Mouse (Mus musculus) heart, adult 9 months (tissue): ENCODE results near the gene Ubald1.

Experiments used
- DNase-seq, 2 experiments: peaks; one replicate each; pipeline ENCODE4 v3.0.0; 2022; ENCODE audit warnings: low spot score in 2 of 2

Ubald1 gene

DNA sequence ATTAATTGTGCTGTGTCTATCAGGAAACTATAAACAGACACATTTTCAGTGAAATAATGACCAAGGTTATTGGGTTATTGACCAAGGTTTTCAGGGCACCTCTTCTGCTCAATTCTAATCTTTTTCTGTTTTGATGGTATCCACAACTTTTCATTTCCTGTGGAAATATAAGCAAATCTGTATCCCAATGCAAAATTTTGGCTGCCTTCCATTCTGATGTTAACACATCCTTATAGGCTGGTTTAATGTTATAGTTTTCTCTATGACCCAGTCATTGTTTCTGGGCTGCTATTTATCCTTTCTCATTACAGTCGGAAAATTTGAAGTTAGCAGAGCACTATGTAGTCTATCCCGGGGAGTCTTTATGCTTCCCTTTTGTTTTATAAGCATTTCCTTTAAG, 19.6 kb upstream of the Ubald1 start:
- no peak for DNase-seq

DNA sequence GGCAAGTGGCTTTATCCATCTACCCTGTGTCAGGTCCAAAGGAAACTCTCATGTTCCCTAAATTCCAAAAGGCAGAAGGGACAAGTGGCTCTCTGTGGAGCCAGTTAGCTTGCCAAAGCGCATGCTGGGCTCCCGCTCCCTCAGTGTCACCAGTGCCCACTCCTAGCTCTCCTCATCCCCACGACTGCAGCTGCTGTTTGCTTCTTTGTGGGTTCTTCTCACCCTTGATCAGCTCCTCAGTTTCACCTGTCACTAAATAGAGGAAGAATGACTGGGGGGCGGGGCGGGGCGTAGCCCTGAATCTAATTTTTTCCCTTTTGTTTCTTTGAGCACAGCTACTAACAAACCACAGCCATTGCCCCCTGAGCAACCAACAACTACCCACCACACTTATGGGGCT, 18.8 kb upstream of the Ubald1 start:
- no peak for DNase-seq

DNA sequence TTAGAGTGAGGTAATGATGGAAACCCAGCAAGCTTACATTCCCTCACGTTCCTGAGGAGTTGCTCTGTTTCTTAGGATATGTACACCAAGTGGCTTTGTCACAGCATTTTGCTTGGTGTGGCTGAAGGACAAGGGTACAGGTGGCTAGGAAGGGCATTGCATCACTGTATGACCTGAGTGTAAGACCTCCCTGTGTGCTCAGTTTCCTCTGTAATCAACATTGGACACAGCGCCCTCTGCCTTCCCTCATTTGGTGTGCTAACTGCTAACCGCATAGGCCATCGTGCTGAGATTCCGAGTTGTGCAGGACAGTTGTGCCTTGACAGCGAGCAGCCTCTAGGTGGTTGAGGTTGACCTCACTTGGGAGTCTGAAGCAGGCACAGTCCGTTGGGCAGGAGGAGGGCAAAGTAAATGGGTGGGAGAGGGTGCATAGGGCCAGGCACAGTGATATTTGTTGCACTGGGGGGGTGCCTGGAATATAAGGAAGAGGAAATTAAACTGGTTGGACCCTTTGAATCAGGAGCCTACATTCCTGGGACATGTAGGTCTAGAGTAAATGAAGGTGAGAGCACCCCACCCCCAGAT, 17.1 kb upstream of the Ubald1 start:
- DNase-seq = no peak

DNA sequence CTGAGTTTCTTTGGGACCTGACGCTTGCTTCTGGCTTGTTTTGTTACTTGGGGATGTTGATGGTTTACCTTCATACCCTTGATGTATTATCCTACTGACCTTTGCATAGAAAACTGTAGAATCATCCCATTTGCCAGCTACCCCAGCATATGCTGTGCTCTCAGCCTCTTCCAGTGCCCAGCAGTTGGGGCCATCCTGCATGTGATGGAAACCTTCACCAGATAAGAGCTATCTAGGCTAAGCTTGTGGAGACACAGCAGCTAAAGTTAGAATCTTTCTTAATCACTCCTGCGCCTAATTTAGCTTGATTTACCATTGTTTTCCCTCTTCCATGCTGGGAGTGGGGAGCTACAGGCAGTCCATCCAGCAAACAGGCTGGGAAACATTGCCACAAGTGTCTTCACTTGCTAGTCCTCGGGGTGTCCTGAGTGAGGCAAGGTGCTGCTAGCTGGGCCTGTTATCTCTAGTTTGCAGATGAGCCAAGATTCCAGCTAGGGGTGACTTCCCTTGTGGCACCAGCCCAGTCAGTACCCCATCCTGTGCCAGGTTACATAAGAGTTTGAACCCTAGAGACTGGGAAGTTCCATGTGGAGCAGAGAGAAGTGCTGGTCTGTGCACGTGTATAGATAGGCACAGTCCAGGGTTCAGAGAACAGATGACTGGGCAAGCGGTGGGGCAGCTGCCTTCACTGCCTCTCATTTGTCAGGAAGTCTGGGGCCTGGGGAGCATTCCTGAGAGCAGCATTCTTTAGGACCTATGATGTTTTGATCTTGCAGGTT, 16.3 kb upstream of the Ubald1 start:
- DNase-seq = peak; percentile 88 to 90

DNA sequence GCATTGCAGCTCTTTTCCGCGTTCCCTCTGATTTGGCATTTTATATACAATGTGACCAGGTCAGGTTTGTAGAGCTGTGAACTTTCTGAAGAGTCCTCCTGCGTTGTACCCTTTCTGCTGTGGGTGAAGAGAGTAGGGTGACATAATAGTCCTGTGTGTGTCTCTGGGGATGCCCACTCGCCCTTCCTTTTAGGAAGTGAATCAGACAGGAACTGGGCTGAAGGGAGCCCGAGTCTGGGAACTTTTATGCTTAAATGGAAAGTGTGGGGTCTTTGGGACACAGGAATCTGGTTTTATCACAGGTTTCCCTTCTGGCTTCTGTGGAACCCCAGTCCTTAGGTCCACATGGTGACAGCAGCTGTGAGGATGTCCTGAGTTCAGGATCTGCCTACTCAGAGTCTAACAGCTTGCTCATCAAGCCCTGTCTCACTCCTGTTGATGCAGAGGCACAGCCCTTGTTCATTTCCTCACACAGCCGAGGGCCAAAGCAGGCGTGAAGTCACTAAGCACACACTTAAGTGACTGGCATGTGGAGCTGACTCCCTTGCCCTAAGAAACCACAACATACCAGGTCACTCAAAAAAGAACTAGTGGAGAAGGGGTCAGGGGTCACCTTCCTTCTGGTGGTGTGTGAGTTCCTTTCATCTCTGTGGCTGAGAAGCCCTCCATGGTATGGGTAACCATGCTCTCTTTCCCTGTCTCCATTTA, 14.2 kb upstream of the Ubald1 start:
- peak in 1 of 2 experiments; percentile 51 for DNase-seq

DNA sequence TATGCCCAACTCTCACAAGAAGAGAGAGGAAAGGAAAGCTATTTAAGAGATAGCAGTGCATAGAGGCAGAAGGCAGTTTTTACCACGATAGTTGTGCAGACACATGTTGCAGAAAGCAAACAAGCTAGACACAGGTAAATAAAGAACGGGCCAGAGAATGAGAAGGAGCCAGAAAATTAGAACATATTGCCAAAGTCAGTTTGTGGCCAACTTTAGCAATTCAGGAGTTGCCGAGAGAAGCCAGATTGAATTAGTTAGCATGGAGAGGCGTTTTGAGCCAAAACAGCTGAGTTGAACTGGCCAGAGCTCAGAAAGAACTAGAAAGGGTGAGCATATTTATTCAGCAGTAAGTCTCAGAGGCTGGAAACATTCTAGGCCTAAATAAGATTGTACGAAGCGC, 12.1 kb upstream of the Ubald1 start:
- no peak for DNase-seq

DNA sequence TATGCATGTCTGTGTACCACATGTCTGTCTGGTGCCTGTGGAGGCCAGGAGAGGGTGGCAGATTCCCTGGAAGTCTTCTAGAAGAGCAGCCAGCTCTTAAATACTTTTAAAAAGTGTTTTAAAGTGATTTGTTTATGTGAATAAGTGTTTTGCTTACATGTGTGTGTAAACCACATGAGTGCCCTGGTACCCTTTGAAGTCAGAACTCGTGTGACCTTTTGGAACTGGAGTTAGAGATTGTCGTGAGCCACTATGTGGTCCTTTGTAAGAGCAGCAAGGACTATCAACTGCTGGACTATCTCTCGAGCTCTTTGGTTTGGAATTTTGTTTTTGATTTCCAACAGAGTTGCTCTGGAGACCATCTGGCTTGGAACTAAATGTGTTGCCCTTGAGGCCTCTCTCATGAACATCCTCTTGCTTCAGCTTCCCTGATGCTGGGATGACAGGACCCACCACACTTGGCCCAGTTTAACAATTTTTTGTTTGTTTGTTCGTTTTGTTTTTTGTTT, 10.1 kb upstream of the Ubald1 start:
- DNase-seq = peak; percentile 63 to 67

DNA sequence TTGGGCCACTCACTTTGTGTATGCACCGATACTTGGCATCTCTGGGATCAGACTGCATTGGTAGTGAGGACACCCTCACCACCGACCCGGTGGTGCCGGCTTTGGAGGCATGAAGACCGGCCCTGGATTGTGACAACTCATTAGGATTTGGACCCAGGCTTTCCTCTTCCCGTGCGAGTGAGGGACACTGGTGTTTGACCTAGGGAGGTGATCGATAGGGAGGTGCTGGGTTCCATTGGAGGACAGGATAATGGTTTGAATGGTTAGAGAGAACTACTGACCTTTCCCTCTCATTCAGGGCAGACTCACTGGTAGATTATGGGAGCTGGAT, 6.5 kb upstream of the Ubald1 start:
- no peak for DNase-seq

DNA sequence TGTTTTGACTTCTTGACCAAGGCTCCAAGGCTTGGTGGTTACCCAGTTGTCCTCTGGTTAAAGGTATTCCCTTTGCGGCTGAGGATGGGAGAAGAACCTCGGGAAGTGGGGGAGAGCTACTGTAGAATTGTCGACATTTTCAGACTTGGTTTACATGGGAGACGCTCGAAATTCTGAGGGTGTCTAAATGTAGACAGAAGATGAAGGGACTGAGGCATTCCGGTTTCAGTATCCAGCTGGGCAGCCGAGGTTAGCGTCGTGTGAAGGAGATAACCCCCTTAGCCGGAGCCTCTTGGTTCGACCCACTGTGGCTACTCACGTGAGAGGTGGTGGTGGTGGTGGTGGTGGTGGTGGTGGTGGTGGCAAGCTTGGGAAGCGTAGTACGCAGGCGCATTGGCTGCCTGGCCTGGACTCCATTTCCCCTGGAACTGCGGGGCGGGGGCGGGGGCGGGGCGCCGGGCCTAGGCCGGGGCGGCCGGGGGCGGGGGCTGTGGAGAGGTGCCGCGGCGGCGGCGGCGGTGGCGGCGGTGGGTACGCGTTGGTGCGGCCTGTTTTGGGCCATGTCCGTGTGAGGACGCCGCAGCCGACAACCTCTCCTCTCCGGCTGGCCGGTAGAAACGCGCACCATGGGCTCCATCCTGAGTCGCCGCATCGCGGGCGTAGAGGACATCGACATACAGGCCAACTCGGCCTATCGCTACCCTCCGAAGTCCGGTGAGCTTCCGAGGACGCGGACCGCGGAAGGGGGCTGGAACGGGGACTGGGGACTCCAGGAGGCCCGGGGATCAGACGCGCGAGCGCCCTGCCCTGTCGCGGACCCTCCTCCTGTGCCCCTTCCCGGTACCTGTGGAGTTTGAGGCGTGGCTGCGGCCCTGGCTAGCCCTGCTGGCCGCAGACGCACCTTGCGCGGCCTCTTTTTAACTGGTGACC, 5.9 kb upstream of the Ubald1 start, which contains the start of gene Mgrn1:
Gene Mgrn1, plus strand, starts transcription at position 490 of the 930 bp plus-strand sequence.
- peak; percentile 80 to 84 for DNase-seq

DNA sequence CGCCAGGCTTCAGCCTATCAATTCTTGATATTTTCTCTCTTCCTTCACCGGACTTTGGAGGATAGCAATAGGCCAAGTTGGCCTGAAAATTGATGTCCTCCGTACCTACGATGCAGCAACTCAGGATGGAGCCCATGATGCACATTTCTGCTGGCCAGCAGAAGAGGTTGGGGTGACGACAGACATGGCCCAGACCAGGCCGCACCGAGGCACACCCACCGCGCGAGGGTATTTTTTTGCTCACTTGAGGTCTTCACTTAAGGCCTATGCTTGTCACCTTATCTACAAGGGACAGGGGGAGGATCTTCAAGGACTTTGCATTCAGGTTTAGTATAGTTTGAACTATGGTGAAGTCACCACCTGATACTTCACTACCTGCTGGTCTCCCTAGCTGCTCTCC, 4.8 kb upstream of the Ubald1 start:
- no peak for DNase-seq

DNA sequence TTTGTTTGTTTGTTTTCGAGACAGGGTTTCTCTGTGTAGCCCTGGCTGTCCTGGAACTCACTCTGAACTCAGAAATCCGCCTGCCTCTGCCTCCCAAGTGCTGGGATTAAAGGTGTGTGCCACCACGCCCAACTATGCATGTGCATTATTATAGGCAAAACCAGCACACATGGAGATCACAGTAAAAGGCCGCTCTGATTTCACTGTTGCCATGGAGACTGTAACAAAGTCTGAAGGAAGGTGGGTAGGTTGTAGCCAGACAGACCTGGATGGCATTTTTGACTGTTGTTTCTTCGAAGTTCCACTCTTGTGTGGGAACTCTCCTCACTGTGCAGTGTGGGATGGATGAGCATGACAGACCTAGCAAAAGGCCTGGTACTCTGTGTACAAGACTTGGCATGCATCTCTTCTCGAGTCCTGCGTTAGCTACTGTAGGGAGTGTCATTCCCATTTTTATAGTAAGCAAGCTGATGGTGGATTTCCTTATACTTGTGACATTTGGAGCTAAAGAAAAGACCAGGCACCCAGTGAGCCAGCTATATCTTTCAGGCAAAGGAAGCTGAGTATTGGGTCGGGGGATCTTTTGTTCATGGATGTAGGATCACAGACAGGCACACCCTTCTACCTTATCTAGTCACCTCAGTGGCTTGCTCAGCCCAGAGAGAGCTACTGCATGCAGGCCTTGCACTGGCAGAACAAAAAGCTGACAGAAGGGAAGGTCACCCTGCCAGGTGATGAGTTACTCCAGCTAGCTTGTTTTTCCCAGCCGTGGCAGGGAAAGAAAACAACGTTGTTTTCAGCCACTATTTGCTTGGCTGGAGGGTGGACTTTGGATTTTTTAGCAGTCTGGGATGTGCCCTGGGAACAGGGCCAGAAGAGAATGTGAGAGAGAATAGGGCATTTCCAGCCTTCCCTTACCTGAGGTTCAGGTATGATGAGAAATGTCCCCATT, 1.6 kb upstream of the Ubald1 start:
- no peak for DNase-seq

DNA sequence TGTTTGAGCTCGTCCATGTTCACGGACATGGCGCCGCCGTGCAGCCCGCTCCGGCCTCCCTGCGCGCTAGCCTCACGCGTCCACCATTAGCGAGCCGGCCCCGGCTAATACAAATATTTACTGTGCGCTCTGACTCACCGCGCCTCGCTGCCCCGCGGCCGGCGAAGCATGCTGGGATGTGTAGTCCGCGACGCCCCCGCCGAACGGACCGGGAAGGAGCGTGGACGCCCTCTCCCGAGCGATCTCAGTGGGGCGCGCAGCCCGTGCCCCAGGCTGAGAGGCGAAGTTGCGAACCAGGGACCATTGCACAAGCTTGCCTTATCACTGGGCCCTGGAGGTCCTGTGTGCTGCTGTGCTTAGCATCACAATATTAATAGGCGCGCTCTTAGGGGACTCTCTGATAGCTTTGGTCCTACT, 399 bp downstream of the Ubald1 start:
- DNase-seq = peak; percentile 90 to 91

DNA sequence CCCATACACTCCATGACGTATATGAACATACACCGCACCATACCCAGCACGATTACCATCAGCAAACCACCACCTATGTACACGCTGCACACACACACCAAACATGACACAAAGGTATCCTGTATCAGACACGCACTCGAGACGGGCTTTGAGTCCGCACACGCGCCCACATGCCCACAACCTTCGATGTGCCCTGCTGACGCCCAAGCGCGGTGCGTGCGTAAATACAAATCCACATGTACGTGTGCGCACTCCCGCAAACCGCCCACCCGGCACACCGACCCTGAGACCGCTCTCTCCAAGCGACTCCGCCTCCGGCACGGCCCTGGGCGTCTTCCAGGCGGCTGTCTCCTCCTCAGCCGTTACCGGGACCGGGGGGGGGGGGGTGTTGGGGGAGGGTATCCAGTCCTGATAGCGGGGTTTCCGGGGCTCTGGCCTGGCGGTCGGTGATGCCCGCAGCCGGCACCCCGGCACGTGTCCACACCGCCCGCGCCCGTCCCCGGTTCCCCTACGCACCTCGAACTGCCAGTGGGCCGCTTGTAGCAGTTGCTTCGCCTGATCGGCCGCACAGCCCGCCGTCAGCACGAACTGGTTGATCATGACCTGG, 911 bp downstream of the Ubald1 start:
- no peak for DNase-seq

DNA sequence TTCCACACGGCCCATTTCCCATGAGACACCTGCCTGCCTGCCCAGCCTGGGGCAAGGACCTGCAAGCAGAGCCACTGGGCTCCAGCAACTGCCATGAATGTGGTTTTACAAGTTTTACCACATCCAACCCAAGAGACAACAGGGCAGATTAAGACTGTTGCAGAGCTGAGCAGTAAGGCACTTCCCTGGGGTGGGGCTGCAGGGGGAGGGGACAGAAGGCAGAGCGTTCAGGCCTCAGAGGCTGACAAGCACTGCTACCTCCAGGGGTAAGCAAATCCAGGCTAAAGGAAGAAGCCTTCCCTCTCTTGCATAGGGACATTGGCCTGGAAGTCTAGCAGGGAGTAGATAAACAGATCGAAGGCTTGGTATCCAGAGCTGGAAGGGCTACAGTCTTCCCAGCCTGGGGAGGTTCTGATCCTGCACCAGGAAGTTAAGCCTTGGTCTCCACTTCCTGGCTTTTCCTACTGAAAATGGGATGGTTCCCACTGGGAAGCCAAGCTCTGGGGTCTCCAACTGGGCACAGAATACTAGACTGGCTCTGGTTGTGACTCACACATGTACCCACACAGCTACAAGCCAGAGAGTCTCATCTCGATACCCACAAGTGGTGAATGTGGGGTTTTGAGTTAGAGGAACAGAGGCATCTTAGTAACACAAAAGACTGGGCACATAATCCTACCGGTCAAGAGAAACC, 1.8 kb downstream of the Ubald1 start:
- no peak for DNase-seq

DNA sequence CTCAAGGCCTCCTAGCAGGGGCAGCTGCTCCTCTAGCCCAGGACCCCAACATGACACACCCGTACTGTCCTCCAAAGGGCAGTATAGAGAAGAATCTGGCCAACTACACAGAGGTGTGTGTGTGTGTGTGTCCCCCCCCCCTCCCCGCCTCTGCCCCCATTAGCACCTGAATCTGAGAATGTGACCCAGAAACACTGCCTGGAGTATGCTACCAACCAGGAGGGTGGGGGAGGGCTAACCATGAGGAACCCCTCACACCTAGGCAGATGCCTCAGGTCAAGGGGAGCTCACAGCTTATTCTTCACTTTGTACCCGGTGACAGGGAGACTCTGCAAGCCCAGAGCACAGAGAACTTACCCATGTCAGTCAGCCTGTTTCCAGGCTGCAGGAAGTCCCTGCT, 2.4 kb downstream of the Ubald1 start:
- no peak for DNase-seq

DNA sequence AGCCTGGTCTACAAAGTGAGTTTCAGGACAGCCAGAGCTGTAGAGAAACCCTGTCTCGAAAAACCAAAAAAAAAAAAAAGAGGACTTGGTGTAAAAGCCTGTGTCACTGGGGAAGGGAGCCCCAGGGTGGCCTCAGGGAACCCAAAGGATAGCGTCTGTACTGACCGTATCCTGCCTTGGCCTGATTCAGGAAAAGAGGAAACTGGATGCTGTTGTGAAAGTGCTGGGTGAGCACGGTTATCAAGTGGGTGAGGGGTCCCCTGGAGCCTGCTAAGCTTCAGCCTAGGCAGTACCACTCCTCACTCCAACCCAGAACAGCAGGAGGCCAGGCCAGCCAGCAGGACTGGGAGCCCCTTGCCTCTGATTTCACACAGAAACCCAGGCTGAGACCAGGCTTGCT, 2.9 kb downstream of the Ubald1 start:
- no peak for DNase-seq

DNA sequence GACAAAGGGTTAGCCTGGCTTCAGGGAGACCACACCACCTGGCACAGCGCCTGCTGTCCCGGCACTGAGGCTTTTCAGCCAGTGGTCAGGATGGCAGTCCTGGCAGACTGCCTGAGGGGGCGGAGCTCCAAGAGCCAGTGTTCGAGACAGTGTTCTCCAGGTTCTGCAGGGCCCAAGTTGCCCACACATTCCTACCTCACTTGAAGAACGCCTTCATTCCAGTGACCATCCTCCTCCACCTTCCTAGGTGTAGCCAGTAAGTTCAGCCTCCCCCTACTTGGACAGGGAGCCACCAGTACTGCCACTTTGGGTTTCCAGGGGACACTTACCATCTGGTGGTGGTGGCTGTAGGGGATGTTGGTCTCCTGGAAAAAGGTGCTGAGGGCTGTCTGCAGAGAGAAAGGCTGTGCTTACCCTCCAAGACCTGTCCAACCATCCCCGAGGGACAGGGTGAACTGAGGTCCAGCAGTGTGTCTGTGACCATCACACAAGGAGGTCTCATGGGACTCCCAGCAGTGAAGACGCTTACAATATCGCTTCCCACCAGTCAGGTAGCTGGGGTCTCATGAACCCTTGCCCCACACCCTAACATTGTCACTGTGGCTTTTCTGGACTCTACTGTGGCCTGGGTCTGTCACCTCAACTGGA, 4.0 kb downstream of the Ubald1 start:
- no peak for DNase-seq

DNA sequence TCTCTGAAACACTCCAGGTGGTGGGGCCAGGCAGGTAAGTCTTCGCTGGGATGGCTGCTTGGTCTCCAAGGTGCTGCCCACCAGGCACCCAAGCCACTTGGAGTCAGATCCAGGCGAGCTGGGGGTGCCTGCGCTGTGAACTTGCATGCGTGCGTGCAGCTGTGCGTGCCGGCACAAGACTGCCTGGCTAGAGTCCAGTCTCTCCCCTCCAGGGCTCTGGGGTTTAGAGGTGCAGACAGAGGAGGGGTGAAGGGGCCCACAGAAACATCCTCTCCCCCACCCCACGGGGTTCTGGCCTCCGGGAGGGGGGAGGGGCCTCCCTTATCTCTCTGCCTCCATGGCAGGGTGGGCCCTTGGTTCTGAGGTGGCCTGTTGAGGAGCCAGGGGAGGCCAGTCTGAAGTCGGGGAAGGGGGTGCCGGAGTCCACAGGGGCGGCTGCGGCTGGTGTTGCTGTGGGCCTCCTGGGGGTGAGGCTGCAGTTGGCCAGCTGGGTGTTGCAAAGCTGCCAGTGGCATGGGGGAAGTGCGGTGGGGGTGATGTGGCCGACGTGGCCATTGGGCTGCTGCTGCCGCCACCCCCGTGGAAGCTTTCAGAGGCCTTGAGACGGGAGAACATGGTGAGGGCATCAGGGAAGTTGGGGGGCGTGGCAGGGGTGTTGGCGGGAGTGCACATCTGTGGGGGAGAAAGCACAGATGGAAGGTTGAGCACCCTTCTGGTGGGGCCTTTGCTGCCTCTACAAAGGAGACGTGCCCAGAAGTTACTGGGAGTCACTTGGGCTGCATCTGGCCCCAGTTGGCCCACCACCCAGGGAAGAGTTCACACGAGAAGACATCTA, 4.7 kb downstream of the Ubald1 start:
- DNase-seq = no peak
